Mouse (Mus musculus) megakaryocyte, embryonic 14.5 days (primary cell): ENCODE results near the gene Hist1h2bk. TPM values are rescaled to one million over a fixed set of nuclear protein-coding genes. Genes with fewer than 3 reads are reported as not detected.
A peak's percentile ranks its signal among the peaks of the same experiment; 100 is the strongest.
"Not testable (repeated sequence)": the region's sequence is repeated elsewhere in the genome, so short reads cannot be mapped to it uniquely, and the experiment has no call there.

ENCODE experiments used
- H3K27me3 ChIP-seq: replicated peaks from 2 replicates; pipeline ENCODE3; 2012; ENCODE audit warnings: inconsistent platforms
- H3K36me3 ChIP-seq: replicated peaks from 2 replicates; pipeline ENCODE3; 2012; ENCODE audit warnings: low read length, inconsistent platforms, mixed read lengths
- H3K4me1 ChIP-seq: 2 replicates; pipeline ENCODE4 v1.6.1; 2012; ENCODE audit warnings: inconsistent platforms
- H3K4me3 ChIP-seq: replicated peaks from 2 replicates; pipeline ENCODE3; 2012; ENCODE audit warnings: moderate library complexity, mild to moderate bottlenecking, inconsistent platforms
- H3K9me3 ChIP-seq: 2 replicates; pipeline ENCODE4 v1.6.1; 2012; ENCODE audit warnings: inconsistent platforms
- FLI1 ChIP-seq: IDR thresholded peaks from 2 replicates; pipeline ENCODE4 v1.6.1; 2012; ENCODE audit warnings: low read length, inconsistent platforms, mixed read lengths
- GATA1 ChIP-seq: IDR thresholded peaks from 3 replicates; pipeline ENCODE4 v1.6.1; 2012; ENCODE audit warnings: mixed read lengths, low read length, inconsistent platforms, borderline replicate concordance
- polyA plus RNA-seq: library from polyadenylated mRNA; stranded (reverse); fragments of >175 nt; gene quantifications from 2 replicates; pipeline ENCODE4 v1.2.3, GENCODE M21; 2012; ENCODE audit warnings: low replicate concordance; ENCODE audit not compliant: insufficient read depth

Hist1h2bk gene
- polyA plus RNA-seq, 1 experiment = 7.0 TPM

DNA sequence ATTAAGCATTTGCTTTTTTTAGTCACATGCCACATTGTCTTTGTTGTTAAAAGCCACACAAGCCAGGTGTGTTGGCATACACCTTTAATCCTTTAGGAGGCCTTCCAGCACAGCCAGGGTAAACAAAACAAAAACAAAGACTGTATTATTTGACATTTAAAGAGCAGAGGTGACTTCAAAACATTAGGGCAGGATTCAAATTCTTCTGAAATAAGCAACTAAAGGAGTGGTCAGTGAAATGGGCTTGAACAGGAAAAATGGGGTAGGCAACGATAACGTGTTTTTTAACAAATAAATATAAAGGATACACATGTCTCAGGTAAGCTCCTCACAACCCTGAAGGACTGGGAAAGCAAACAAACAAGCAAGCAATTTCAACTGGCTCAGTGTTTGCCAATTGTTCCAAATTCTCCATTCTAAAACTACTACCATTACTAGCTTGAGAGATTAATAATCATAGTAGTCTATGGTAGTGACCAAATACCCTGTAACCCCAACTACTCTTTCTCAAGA lies 4.3 kb downstream of the Hist1h2bk start:
- H3K4me1 ChIP-seq = peaks cover 66% of the 10 kb centered on the region
- no peaks in the 10 kb centered on the region for H3K27me3 ChIP-seq
- no peaks in the 10 kb centered on the region for H3K36me3 ChIP-seq
- H3K4me3 ChIP-seq = peak overlapping the region; percentile 90
- no peak for TF ChIP-seq GATA1
- no peak for TF ChIP-seq FLI1
- no peaks in the 10 kb centered on the region for H3K9me3 ChIP-seq

DNA sequence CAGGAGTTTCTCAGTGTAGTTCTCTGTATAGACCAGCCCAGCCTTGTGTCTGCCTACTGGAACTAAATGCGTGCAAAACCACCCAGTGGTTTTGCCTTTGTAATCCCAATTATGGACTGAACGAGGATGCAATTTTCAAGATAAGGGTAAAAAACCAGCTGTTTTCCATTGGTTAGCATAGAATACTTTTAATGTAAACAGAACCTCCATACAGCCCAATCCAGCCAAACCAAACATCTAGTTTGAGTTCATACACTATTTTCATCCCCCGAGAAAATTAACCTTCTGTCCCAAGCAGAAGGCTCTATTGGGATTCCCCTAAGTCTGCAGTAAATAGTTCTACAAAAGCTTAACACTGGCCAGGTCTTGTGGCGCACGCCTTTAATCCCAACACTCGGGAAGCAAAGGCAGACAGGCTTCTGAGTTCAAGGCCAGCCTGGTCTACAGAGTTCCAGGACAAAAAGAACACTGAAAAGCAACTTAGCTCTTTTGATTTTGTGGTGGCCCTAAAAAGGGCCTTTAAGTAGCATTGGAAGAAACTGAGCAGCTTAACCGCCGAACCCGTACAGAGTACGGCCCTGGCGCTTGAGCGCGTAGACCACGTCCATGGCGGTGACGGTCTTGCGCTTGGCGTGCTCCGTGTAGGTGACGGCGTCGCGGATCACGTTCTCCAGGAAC lies 4.9 kb downstream of the Hist1h2bk start:
- H3K36me3 ChIP-seq = no peaks in the 10 kb centered on the region
- H3K9me3 ChIP-seq = no peaks in the 10 kb centered on the region
- peaks cover 70% of the 10 kb centered on the region for H3K4me1 ChIP-seq
- TF ChIP-seq GATA1 = no peak
- TF ChIP-seq FLI1 = no peak
- H3K27me3 ChIP-seq = no peaks in the 10 kb centered on the region
- H3K4me3 ChIP-seq = peak overlapping the region; percentile 90

DNA sequence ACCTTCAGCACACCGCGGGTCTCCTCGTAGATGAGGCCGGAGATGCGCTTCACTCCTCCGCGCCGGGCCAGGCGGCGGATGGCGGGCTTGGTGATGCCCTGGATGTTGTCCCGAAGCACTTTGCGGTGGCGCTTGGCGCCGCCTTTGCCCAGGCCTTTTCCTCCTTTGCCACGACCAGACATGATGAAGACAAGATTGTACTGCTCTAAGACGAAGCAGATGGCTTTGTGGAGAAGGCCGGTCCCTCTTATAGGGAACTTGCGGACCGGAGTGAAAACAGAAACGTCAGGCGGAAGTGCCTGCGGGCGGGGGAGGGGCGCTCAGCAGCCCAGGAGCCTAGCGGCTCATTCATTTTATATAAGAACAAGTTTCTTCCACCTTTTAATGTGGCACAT lies 5.5 kb downstream of the Hist1h2bk start, which contains the start of gene Hist1h4i:
Gene Hist1h4i, minus strand, starts transcription at position 221 of the 395 bp plus-strand sequence.
- H3K4me1 ChIP-seq = peaks cover 72% of the 10 kb centered on the region
- H3K9me3 ChIP-seq, H3K27me3 ChIP-seq, H3K36me3 ChIP-seq: not testable (repeated sequence)
- peak within 1 kb of the TSS; percentile 90 for H3K4me3 ChIP-seq

DNA sequence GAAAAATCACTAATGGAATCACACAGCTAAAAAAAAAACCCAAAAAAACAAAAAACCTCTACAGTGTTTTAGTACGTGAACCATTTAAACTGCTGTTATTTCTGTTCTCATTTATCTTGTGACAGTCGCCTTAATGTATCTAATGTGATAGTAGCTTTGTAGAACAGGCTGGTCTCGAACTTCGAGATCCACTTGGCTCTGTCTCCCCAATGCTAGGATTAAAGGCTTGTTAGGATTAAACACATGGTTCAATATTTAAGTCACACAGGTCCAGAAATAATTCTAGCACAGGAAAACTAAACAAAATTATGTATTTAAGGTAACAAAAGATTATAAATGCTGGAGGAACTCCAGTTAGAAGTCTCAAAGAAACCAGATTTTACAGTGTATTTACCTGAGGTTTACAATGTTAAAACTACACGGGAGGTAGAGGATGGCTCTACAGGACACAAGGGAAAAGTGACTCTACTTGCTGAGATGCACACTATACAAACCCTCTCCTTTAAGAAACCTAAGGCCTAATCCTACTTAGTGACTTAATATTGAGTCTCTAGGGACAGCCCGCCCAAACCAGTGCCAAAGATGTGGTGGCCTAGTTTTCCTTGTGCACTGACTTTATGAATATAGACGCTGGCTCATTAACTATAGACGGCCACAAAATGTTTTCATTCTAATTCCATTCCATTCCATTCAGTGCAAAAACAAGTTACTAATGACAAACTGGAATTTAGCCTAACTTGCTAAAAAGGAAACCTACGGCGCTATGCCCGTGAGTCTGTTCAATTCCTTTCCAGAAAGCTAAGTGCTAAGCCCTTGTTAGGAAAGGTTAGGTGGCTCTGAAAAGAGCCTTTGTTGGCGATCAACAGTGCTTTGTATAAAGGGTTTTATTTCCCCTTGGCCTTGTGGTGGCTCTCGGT lies 6.2 kb downstream of the Hist1h2bk start:
- H3K36me3 ChIP-seq = no peaks in the 10 kb centered on the region
- no peaks in the 10 kb centered on the region for H3K9me3 ChIP-seq
- no peak for TF ChIP-seq FLI1
- no peak for TF ChIP-seq GATA1
- peak overlapping the region; percentile 89 for H3K4me3 ChIP-seq
- no peaks in the 10 kb centered on the region for H3K27me3 ChIP-seq
- peaks cover 64% of the 10 kb centered on the region for H3K4me1 ChIP-seq

DNA sequence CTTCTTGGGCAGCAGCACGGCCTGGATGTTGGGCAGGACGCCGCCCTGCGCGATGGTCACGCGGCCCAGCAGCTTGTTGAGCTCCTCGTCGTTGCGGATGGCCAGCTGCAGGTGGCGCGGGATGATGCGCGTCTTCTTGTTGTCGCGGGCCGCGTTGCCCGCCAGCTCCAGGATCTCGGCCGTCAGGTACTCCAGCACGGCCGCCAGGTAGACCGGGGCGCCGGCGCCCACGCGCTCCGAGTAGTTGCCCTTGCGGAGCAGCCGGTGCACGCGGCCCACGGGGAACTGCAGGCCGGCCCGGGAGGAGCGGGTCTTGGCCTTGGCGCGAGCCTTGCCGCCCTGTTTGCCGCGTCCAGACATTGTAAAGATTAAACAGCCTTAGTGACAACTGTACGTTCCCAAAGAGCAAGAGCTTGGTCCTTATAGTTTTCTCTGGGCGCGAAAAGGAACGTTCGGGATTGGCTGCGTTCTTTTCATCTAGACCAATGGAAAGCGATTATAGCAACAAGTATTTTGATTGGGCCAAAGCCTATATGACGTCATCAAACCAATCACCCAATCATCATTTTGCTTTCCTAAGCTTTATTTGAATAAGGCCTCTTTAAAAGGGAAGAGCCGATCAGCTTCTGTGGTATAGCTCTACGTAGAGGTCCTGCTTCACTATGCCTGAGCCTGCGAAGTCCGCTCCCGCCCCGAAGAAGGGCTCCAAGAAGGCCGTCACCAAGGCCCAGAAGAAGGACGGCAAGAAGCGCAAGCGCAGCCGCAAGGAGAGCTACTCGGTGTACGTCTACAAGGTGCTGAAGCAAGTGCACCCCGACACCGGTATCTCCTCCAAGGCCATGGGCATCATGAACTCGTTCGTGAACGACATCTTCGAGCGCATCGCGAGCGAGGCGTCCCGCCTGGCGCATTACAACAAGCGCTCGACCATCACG lies 7.2 kb downstream of the Hist1h2bk start, which contains the start of the genes Hist1h2ag and Hist1h2bj:
Gene Hist1h2ag, minus strand, starts transcription at position 377 of the 935 bp plus-strand sequence.
Gene Hist1h2bj, plus strand, starts transcription at position 647 of the 935 bp plus-strand sequence.
- Histone ChIP-seq H3K4me3 (peak within 1 kb of the TSS; percentile 89), H3K4me1 (peaks cover 57% of the 10 kb centered on the region)
- H3K36me3 ChIP-seq, H3K27me3 ChIP-seq, H3K9me3 ChIP-seq: not testable (repeated sequence)

DNA sequence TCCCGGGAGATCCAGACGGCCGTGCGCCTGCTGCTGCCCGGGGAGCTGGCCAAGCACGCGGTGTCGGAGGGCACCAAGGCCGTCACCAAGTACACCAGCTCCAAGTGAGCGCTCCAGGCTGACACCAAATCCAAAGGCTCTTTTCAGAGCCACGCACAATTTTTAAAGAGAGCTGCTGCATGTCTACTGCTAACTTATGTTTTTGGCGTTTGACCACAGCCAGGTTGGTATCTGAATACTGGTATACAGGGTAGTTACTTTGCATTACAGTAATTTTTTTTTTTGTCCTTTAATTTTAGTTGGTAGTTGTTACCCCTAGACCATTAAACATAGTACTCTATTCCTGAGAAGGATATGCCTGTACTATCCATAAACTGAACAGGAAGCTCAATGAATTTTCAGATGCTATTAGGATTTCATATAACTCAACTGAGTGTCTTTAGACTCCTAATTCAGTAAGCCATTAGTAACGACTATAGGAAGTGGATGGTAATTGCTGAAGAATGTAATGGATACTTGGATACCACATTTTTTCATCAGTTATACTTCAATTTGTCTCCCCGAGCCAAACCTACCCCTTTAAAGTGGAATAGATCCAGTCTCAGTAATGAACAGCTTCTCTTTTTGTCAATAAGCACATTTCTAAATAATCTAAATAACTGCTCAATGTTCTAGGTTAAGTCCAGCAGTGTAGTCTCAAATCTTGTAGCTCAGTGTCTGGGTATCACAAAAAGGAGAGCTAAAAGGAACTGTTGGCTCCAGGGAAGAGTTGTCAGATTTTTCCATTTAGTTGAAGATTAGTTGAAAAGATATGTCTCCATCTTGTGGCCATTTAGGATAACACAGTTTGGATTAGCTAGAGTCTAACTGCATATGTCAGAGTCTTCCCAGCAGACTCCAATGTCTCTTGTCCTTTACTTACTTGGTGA lies 8.1 kb downstream of the Hist1h2bk start:
- H3K36me3 ChIP-seq = no peaks in the 10 kb centered on the region

DNA sequence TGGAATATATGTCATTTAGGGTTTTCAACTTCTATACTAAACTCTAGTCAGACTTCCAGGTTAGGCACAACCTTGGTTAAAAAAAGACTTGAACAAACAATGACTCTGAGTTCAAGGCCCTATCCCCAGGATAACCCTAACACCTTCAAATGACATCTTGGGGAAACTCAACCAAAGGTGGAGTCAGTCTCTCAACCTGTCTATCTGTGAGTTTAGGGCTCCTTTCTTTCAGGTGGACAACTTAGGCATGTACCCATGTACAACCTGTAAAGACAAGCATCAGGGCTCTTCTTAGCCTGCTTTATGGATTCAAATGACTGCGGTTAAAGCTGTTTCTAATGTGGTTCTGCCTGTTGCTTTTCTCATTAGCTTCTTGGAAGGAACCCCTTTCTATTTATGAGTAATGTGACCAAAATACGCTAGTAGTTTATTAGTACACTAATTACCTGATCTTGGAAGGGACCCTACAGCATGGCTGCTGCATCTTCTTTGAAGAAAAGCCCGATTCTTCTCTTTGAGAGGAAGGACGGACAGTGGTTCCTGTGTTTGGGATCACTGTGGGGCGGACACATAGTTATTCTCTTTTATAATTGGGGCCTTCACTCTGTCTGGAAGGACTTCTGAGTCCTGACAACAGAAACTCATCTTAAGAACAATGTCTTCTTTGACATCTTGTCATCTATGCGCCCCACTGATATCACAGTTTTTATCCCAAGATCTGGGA lies 8.9 kb downstream of the Hist1h2bk start:
- H3K4me3 ChIP-seq = peak overlapping the region; percentile 85
- TF ChIP-seq FLI1 = no peak
- no peak for TF ChIP-seq GATA1
- H3K36me3 ChIP-seq = no peaks in the 10 kb centered on the region
- H3K9me3 ChIP-seq = no peaks in the 10 kb centered on the region
- no peaks in the 10 kb centered on the region for H3K27me3 ChIP-seq
- peaks cover 60% of the 10 kb centered on the region for H3K4me1 ChIP-seq

More for the DNA sequence above, 8.1 kb downstream of the Hist1h2bk start:
- Histone ChIP-seq H3K27me3 (no peaks in the 10 kb centered on the region), H3K4me1 (peaks cover 55% of the 10 kb centered on the region), H3K9me3 (no peaks in the 10 kb centered on the region), H3K4me3 (peak overlapping the region; percentile 85)
- TF ChIP-seq GATA1 (no peak), FLI1 (no peak)

DNA sequence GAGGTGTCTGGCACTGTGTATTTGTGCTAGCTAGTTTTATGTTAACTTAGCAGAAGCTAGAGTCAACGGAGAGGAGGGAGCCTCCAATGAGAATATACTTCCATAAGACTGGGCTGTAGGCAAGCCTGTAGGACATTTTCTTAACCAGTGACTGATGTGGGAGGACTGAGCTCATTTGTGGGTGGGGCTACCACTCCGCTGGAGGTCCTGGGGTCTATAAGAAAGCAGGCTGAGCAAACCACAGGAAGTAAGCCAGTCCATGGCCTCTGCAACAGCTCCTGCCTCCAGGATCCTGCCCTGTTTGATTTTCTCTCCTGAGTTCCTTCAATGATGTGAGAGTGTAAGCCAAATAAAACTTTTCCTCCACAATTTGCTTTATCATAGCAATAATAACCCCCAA lies 9.6 kb downstream of the Hist1h2bk start:
- H3K4me3 ChIP-seq = no peak overlapping the region
- H3K4me1 ChIP-seq = peaks cover 60% of the 10 kb centered on the region
- TF ChIP-seq GATA1 (no peak), FLI1 (no peak)
- no peaks in the 10 kb centered on the region for H3K9me3 ChIP-seq
- H3K36me3 ChIP-seq = no peaks in the 10 kb centered on the region
- H3K27me3 ChIP-seq = no peaks in the 10 kb centered on the region
